Mouse (Mus musculus) limb, embryonic 13.5 days (tissue): ENCODE data around the gene Ifitm10. TPM values are rescaled to one million over a fixed set of nuclear protein-coding genes. Genes with fewer than 3 reads are reported as not detected.

Experiments used
- polyA plus RNA-seq: library from polyadenylated mRNA; unstranded; fragments of >200 nt; fragmentation: Nextera tagmentation; extraction: Ambion mirVana; gene quantifications from 2 replicates; pipeline ENCODE4 v1.2.1, GENCODE M21; 2015

Ifitm10 gene
- polyA plus RNA-seq, 1 experiment from 2014 or later, result 1.1 TPM

Other genes starting within 250 kb of the Ifitm10 start
- gene Gm39115, start 237.7 kb downstream of the Ifitm10 start, polyA plus RNA-seq, result not detected in 2 replicates
- not detected in 2 replicates for gene Gm45337, start 229.1 kb downstream of the Ifitm10 start, polyA plus RNA-seq
- gene Gm29735, start 216.6 kb downstream of the Ifitm10 start, polyA plus RNA-seq, result not detected in 2 replicates
- not detected in 2 replicates for gene Gm4553, start 208.0 kb downstream of the Ifitm10 start, polyA plus RNA-seq
- not detected in 2 replicates for gene Krtap5-2, start 197.7 kb downstream of the Ifitm10 start, polyA plus RNA-seq
- not detected in 2 replicates for gene Gm10153, start 183.4 kb downstream of the Ifitm10 start, polyA plus RNA-seq
- not detected in 2 replicates for gene Krtap5-3, start 172.4 kb downstream of the Ifitm10 start, polyA plus RNA-seq
- not detected in 2 replicates for gene Gm7579, start 161.9 kb downstream of the Ifitm10 start, polyA plus RNA-seq
- gene Krtap5-5, start 143.8 kb downstream of the Ifitm10 start, polyA plus RNA-seq, result not detected in 2 replicates
- gene Gm40460, start 132.7 kb downstream of the Ifitm10 start, polyA plus RNA-seq, result not detected in 2 replicates
- not detected in 2 replicates for gene Gm2431, start 115.4 kb downstream of the Ifitm10 start, polyA plus RNA-seq
- not detected in 2 replicates for gene Gm4559, start 99.4 kb downstream of the Ifitm10 start, polyA plus RNA-seq
- gene Krtap5-1, start 76.6 kb downstream of the Ifitm10 start, polyA plus RNA-seq, result not detected in 2 replicates
- not detected in 2 replicates for gene Krtap5-4, start 70.2 kb downstream of the Ifitm10 start, polyA plus RNA-seq
- not detected in 2 replicates for gene Gm49369, start 8.9 kb upstream of the Ifitm10 start, polyA plus RNA-seq
- 228 and 241 TPM in 2 replicates for gene Ctsd, start 14.3 kb upstream of the Ifitm10 start, polyA plus RNA-seq
- 1.2 and 1.4 TPM in 2 replicates for gene Syt8, start 61.1 kb upstream of the Ifitm10 start, polyA plus RNA-seq
- gene Tnni2, start 68.1 kb upstream of the Ifitm10 start, polyA plus RNA-seq, result 45.2 and 47.5 TPM in 2 replicates
- 46.3 and 49.8 TPM in 2 replicates for gene Lsp1, start 87.1 kb upstream of the Ifitm10 start, polyA plus RNA-seq
- gene Tnnt3, start 125.1 kb upstream of the Ifitm10 start, polyA plus RNA-seq, result 60.9 and 62.3 TPM in 2 replicates
- 27.3 and 35.1 TPM in 2 replicates for gene Mrpl23, start 158.9 kb upstream of the Ifitm10 start, polyA plus RNA-seq